Mouse (Mus musculus): ENCODE data around the gene Tmem233.

DNA sequence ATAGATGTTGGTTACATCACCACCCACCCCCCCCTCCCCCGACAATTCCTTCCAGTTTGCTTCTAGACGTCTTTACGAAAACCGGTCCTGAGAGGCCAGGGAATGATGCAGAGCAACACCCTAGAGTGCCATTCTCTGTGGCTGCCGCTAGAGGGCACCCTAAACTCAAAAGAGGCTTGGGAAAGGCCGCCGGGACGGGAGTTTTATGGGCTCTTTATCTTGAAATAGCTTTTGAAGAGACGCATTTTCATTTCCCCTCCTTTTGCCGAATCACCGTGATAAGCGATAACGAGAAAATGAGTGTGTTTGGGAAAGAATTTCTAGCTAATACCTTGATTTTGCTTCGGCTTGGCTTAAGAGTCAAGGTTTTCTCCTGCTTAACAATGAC is 51.9 kb downstream of the Tmem233 start:
- TF ChIP-seq EP300 (IDR thresholded peaks at IDR 0.05; ENCODE audit: low read depth) (no peak), CTCF (IDR thresholded peaks at IDR 0.05; ENCODE audit: low read depth) (peak; percentile 75)

Measured in heart, postnatal 0 days (tissue).